Mouse (Mus musculus) ovary, postnatal 10 days (tissue): ENCODE measurements around the gene Wdr43.

Source experiments
- DNase-seq: peaks from one replicate; pipeline ENCODE4 v3.0.0; 2022; ENCODE audit warnings: low spot score

The Wdr43 gene

GRCm38 (mm10) chr17:71705550-71706480 is 90.1 kb downstream of the Wdr43 start:
- no peak for DNase-seq

GRCm38 (mm10) chr17:71707715-71708114 is 92.0 kb downstream of the Wdr43 start:
- no peak for DNase-seq
